Mouse (Mus musculus) kidney, adult 2 months (tissue): ENCODE measurements around the gene Zfp276.
A peak's percentile ranks its signal among the peaks of the same experiment; 100 is the strongest.

Experiments
- CTCF ChIP-seq: fragments of 200-500 bp; conservative IDR thresholded peaks from 2 replicates; pipeline ENCODE4 v1.5.1; 2011; ENCODE audit warnings: low read depth, mild to moderate bottlenecking, control low read depth, low read length, moderate library complexity, mixed read lengths; ENCODE audit not compliant: insufficient read depth, insufficient read length
- POLR2A ChIP-seq: fragments of 200-500 bp; IDR thresholded peaks from one replicate; pipeline ENCODE4 v1.6.1; 2011; ENCODE audit warnings: low read depth, low read length, control low read depth

GRCm38 (mm10) chr8:123243053-123243452 lies 10.9 kb upstream of the Zfp276 start:
- TF ChIP-seq CTCF (peak; percentile 69), POLR2A (no peak)
